ENCODE assay signal across 37 mouse cellular contexts in genomic region chr2:147998206-147998966, GRCm38 (mm10). TPM values are rescaled to one million over a fixed set of nuclear protein-coding genes. Genes with fewer than 3 reads are reported as not detected.
"Had no signal": no experiment of that assay in that cellular context is flagged by ENCODE, and none has a peak within 500 bp of the region (broad histone marks: within the 10 kb centered on the region; RNA-seq: fewer than 3 reads in every experiment).

No protein-coding gene starts in this region.

- H3K4me3 ChIP-seq: heart, embryonic 13.5 days; heart, embryonic 15.5 days; hindbrain, embryonic 13.5 days; hindbrain, embryonic 15.5 days; kidney, embryonic 15.5 days; limb, embryonic 13.5 days; limb, embryonic 15.5 days had no signal

- H3K9ac ChIP-seq: forebrain, postnatal 0 days; heart, embryonic 13.5 days; heart, embryonic 15.5 days; hindbrain, embryonic 13.5 days; hindbrain, embryonic 15.5 days; kidney, embryonic 15.5 days; limb, embryonic 13.5 days; limb, embryonic 15.5 days had no signal

- H3K4me2 ChIP-seq: heart, embryonic 11.5 days; heart, embryonic 13.5 days; heart, embryonic 15.5 days; hindbrain, embryonic 13.5 days; hindbrain, embryonic 15.5 days; kidney, embryonic 15.5 days; limb, embryonic 13.5 days; limb, embryonic 15.5 days had no signal

- H3K27ac ChIP-seq: heart, embryonic 13.5 days; heart, embryonic 15.5 days; hindbrain, embryonic 13.5 days; hindbrain, embryonic 15.5 days; hindbrain, postnatal 0 days; kidney, embryonic 15.5 days; kidney, postnatal 0 days; limb, embryonic 13.5 days; limb, embryonic 15.5 days had no signal

- ATAC-seq: forebrain, postnatal 0 days; hindbrain, postnatal 0 days; intestine, embryonic 16.5 days had no signal

- H3K4me1 ChIP-seq: heart, embryonic 13.5 days; heart, embryonic 15.5 days; hindbrain, embryonic 13.5 days; hindbrain, embryonic 15.5 days; kidney, embryonic 15.5 days; limb, embryonic 13.5 days; limb, embryonic 15.5 days had no signal

- H3K9me3 ChIP-seq: heart, embryonic 13.5 days; heart, embryonic 15.5 days; hindbrain, embryonic 13.5 days; hindbrain, embryonic 15.5 days; kidney, embryonic 15.5 days; limb, embryonic 13.5 days; limb, embryonic 15.5 days had no signal

- DNase-seq: forebrain, postnatal 0 days; gastrocnemius, postnatal 14 days; gastrocnemius, postnatal 36 days; heart, adult 18-20 months; heart, postnatal 14 days; heart, postnatal 36 days; kidney, adult 11 months; kidney, adult 2 months; kidney, adult 9 months; kidney, postnatal 14 days; kidney, postnatal 36 days; layer of hippocampus, adult 9-11 months; layer of hippocampus, postnatal 36 days; left cerebral cortex, postnatal 4 days had no signal

- H3K36me3 ChIP-seq: heart, embryonic 13.5 days; heart, embryonic 15.5 days; hindbrain, embryonic 13.5 days; hindbrain, embryonic 15.5 days; kidney, embryonic 15.5 days; limb, embryonic 13.5 days; limb, embryonic 15.5 days had no signal

- H3K27me3 ChIP-seq: heart, embryonic 13.5 days; heart, embryonic 15.5 days; hindbrain, embryonic 15.5 days; kidney, embryonic 15.5 days; limb, embryonic 13.5 days; limb, embryonic 15.5 days had no signal

RNA-seq across cellular contexts. Expression of gene Foxa2, which starts 48.4 kb away (rescaled TPM):
- total RNA-seq: gastrocnemius, adult 18-20 months; gastrocnemius, adult 8-10 months; gastrocnemius, postnatal 14 days; gastrocnemius, postnatal 36 days; heart, postnatal 14 days; heart, postnatal 36 days; hematopoietic stem cell, adult 5-6 weeks; layer of hippocampus, adult 18-20 months; layer of hippocampus, adult 8-10 months; layer of hippocampus, postnatal 14 days; layer of hippocampus, postnatal 36 days; left cerebral cortex, adult 18-20 months; left cerebral cortex, adult 8-10 months; left cerebral cortex, postnatal 10 days; left cerebral cortex, postnatal 25 days; left cerebral cortex, postnatal 4 days had no signal
- polyA plus RNA-seq: gonadal fat pad, adult 2 months; heart, postnatal 0 days; kidney, adult 2 months; kidney, postnatal 0 days had no signal
